Mouse (Mus musculus) embryonic facial prominence, embryonic 15.5 days (tissue): ENCODE data around the gene Rabl6. TPM values are rescaled to one million over a fixed set of nuclear protein-coding genes. Genes with fewer than 3 reads are reported as not detected.

Experiments
- ATAC-seq: fragments of 200-750 bp; cut with Nextera tagmentation; 2 replicates; pipeline ENCODE4 v1.8.0; 2017; ENCODE audit warnings: low read depth, moderate TSS enrichment; ENCODE audit not compliant: insufficient number of reproducible peaks, low FRiP score, low TSS enrichment
- H3K27ac ChIP-seq: fragments of 300-500 bp; sonication (generic); replicated peaks from 2 replicates; pipeline ENCODE4 v1.5.1; 2015; ENCODE audit warnings: mild to moderate bottlenecking, inconsistent platforms
- H3K27me3 ChIP-seq: fragments of 300-500 bp; sonication (generic); 2 replicates; pipeline ENCODE4 v1.6.1; 2015; ENCODE audit warnings: inconsistent platforms
- H3K36me3 ChIP-seq: fragments of 300-500 bp; sonication (generic); 2 replicates; pipeline ENCODE4 v1.6.1; 2015; ENCODE audit warnings: mild to moderate bottlenecking, inconsistent platforms
- H3K4me1 ChIP-seq: fragments of 300-500 bp; sonication (generic); 2 replicates; pipeline ENCODE4 v1.6.1; 2015; ENCODE audit warnings: inconsistent platforms
- H3K4me2 ChIP-seq: fragments of 300-500 bp; sonication (generic); replicated peaks from 2 replicates; pipeline ENCODE4 v1.6.1; 2015; ENCODE audit warnings: mild to moderate bottlenecking, inconsistent platforms
- H3K4me3 ChIP-seq: fragments of 300-500 bp; sonication (generic); replicated peaks from 2 replicates; pipeline ENCODE4 v1.5.1; 2015; ENCODE audit warnings: mild to moderate bottlenecking, inconsistent platforms
- H3K9ac ChIP-seq: fragments of 300-500 bp; sonication (generic); 2 replicates; pipeline ENCODE4 v1.6.1; 2015; ENCODE audit warnings: inconsistent platforms
- H3K9me3 ChIP-seq: fragments of 300-500 bp; sonication (generic); replicated peaks from 2 replicates; pipeline ENCODE4 v1.6.1; 2016; ENCODE audit warnings: inconsistent platforms
- WGBS: fragments of 180-500 bp; shearing (Covaris S2); methylation state at CpG from one replicate; pipeline ENCODE4 v1.1.7; 2015; 5-methylcytosine and 5-hydroxymethylcytosine counted together
- polyA plus RNA-seq: library from polyadenylated mRNA; unstranded; fragments of >200 nt; fragmentation: Nextera tagmentation; extraction: Ambion mirVana; gene quantifications from 2 replicates; pipeline ENCODE4 v1.2.1, GENCODE M21; 2015

Rabl6 gene
- polyA plus RNA-seq, 1 experiment from 2014 or later: 83.3 TPM

DNA sequence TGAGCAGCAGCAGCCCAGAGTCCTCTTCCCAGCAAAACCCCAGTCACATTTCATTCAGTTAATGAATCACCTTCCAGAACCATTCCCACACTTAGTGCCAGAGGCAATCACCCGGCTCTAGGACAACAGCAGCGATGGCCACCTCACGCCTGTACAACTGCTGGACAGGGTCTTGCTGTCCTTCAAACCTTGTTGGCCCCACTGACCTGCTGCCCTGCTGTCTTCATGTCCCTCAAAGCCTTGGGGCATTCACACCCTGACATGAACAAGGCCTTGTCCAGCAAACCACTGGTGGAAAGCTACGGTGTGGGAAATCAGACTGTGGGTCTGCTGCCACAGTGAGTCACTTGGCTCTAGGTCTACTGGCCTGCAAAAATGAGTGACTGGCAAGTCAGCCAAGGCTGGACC is 67.8 kb downstream of the Rabl6 start:
- Histone ChIP-seq H3K27me3 (no peaks in the 10 kb centered on the region), H3K9me3 (no peaks in the 10 kb centered on the region), H3K9ac (no peak overlapping the region), H3K36me3 (peaks cover 30% of the 10 kb centered on the region), H3K27ac (no peak overlapping the region), H3K4me3 (no peak overlapping the region), H3K4me1 (0 out of 2 replicates have a peak, but pooled peaks cover 4% of the 10 kb centered on the region), H3K4me2 (no peak overlapping the region)
- 96% methylated on average over 4 of the region's 4 CpGs for WGBS
- no peak for ATAC-seq

DNA sequence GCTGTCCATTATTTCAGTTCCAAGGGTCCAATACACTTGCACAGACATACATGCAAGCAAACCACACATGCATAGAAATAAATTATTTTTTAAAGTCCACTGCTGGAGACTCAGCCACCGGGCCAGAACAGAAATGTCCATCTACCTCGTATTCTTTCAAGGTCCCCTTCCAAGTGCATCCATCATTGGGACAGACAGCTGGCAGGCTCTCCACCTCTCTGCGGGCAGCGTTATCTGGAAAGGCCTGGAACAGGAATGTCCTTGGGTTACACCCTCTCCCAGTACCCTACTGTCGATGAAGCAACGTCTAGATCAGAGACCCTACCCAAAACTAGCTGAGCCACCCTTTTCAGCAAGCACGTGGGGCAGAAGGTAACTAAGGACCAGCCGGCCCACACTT is 71.8 kb downstream of the Rabl6 start:
- no peak overlapping the region for H3K4me2 ChIP-seq
- ATAC-seq: no peak
- no peak overlapping the region for H3K27ac ChIP-seq
- no peak overlapping the region for H3K9ac ChIP-seq
- no peaks in the 10 kb centered on the region for H3K4me1 ChIP-seq
- H3K36me3 ChIP-seq: peaks cover 61% of the 10 kb centered on the region
- H3K4me3 ChIP-seq: no peak overlapping the region
- 90% methylated on average over 8 of the region's 8 CpGs for WGBS
- H3K9me3 ChIP-seq: no peaks in the 10 kb centered on the region
- H3K27me3 ChIP-seq: no peaks in the 10 kb centered on the region

DNA sequence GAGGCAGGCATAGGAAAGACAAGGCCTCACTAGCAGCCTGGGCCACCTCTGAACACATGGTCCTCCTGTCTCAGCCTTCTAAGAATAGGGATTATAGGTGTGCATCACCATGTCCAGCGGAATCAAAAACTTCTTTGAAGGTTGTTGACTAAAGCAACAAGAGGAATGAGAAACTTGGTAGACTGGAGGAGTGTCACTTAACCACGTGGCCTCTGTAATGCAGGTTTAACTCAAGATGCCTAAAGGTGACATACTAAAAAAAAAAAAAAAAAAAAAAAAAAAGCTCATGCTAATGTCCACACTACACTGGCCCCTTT is 73.5 kb downstream of the Rabl6 start:
- Histone ChIP-seq H3K4me2 (no peak overlapping the region), H3K4me1 (no peaks in the 10 kb centered on the region), H3K27me3 (no peaks in the 10 kb centered on the region), H3K36me3 (peaks cover 78% of the 10 kb centered on the region), H3K9me3 (no peaks in the 10 kb centered on the region), H3K27ac (no peak overlapping the region), H3K4me3 (no peak overlapping the region), H3K9ac (no peak overlapping the region)
- 95% methylated on average over 2 of the region's 2 CpGs for WGBS
- ATAC-seq: no peak

DNA sequence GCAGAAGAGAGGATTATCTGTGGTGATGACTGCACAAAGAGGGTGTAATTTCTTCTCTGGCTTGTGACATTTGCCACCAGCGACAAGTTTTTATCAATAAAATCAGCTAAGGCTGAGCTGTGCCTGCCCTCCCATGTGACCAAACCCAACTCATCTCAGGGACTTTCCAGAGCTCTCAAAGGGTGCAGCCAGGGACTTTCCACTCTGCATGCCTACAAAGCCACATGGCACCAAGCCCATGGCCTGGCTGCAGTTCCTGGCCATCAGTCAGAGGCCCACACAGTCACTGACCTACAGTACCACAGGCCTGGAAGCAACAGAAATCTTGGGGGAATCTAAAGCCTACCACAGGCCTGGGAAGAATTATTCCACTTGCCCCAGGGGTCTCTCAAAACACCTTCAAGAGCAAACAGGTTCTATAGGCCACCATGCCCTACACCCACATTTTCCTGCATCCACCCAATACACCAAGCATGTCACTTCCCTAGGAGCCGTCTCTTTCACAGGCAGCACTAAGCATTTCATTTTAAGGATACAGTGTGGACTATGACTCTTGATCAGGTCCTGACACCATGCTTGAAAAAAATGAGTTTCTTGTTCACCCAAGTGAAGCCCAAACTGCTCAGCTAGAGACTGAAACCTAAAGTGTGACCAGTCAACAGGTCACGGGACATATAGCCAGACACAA is 74.0 kb downstream of the Rabl6 start:
- H3K9ac ChIP-seq: no peak overlapping the region
- no peaks in the 10 kb centered on the region for H3K27me3 ChIP-seq
- no peaks in the 10 kb centered on the region for H3K9me3 ChIP-seq
- no peak for ATAC-seq
- H3K4me1 ChIP-seq: no peaks in the 10 kb centered on the region
- H3K4me2 ChIP-seq: no peak overlapping the region
- peaks cover 82% of the 10 kb centered on the region for H3K36me3 ChIP-seq
- 74% methylated on average over 3 of the region's 3 CpGs for WGBS
- H3K27ac ChIP-seq: no peak overlapping the region
- no peak overlapping the region for H3K4me3 ChIP-seq

DNA sequence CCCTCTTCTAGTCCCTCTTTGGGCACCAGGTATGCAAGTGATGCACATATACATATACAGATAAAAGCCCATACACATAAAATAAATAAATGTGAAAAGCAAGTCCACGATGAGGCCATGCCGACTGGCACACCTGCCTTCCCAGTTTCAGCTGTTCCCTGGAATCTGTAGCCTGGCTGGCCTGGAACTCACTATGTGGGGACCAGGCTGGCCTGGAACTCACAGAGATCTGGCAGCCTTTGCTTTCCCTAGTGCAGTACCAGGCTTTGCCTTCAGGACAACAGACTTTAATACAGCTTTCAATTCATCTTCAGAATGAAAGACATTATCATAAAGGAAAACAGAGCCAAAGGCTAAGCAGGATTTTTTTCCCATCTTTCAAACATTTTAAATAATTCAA is 74.6 kb downstream of the Rabl6 start:
- H3K4me2 ChIP-seq: no peak overlapping the region
- H3K9me3 ChIP-seq: no peaks in the 10 kb centered on the region
- peaks cover 86% of the 10 kb centered on the region for H3K36me3 ChIP-seq
- H3K27me3 ChIP-seq: no peaks in the 10 kb centered on the region
- ATAC-seq: no peak
- H3K9ac ChIP-seq: no peak overlapping the region
- no peaks in the 10 kb centered on the region for H3K4me1 ChIP-seq
- H3K27ac ChIP-seq: no peak overlapping the region; the same call in 1 of the 2 replicates
- H3K4me3 ChIP-seq: no peak overlapping the region
- WGBS: 90% methylated on average over 2 of the region's 2 CpGs

Other genes with a start within 250 kb of the Rabl6 start
- gene Uap1l1, start 242.8 kb downstream of the Rabl6 start, polyA plus RNA-seq: 18.4 and 21.7 TPM in 2 replicates
- gene Sapcd2, start 236.2 kb downstream of the Rabl6 start, polyA plus RNA-seq: 29.2 and 32.8 TPM in 2 replicates
- gene Entpd2, start 212.6 kb downstream of the Rabl6 start, polyA plus RNA-seq: 7.4 and 9.0 TPM in 2 replicates
- 64.9 and 67.8 TPM in 2 replicates for gene Npdc1, start 209.2 kb downstream of the Rabl6 start, polyA plus RNA-seq
- 0.08 and 0.20 TPM in 2 replicates for gene Fut7, start 185.3 kb downstream of the Rabl6 start, polyA plus RNA-seq
- gene Abca2, start 179.8 kb downstream of the Rabl6 start, polyA plus RNA-seq: 4.0 and 4.1 TPM in 2 replicates
- 72.8 and 75.5 TPM in 2 replicates for gene Clic3, start 151.7 kb downstream of the Rabl6 start, polyA plus RNA-seq
- 48.7 and 49.1 TPM in 2 replicates for gene Paxx, start 147.4 kb downstream of the Rabl6 start, polyA plus RNA-seq
- 18.7 and 20.8 TPM in 2 replicates for gene Ptgds, start 138.5 kb downstream of the Rabl6 start, polyA plus RNA-seq
- not detected in 2 replicates for gene Lcn12, start 114.6 kb downstream of the Rabl6 start, polyA plus RNA-seq
- 81.2 and 96.3 TPM in 2 replicates for gene Fbxw5, start 107.8 kb downstream of the Rabl6 start, polyA plus RNA-seq
- 5.6 and 7.2 TPM in 2 replicates for gene C8g, start 106.8 kb downstream of the Rabl6 start, polyA plus RNA-seq
- 34.8 and 36.2 TPM in 2 replicates for gene Traf2, start 61.6 kb downstream of the Rabl6 start, polyA plus RNA-seq
- gene Edf1, start 50.7 kb downstream of the Rabl6 start, polyA plus RNA-seq: 355 and 373 TPM in 2 replicates
- 3.3 and 4.9 TPM in 2 replicates for gene Mamdc4, start 33.7 kb downstream of the Rabl6 start, polyA plus RNA-seq
- 147 and 157 TPM in 2 replicates for gene Phpt1, start 33.3 kb downstream of the Rabl6 start, polyA plus RNA-seq
- gene Ajm1, start 26.8 kb downstream of the Rabl6 start, polyA plus RNA-seq: 0.60 and 0.63 TPM in 2 replicates
- 0.29 and 0.42 TPM in 2 replicates for gene Ccdc183, start 9.2 kb upstream of the Rabl6 start, polyA plus RNA-seq
- gene Tmem141, start 13.5 kb upstream of the Rabl6 start, polyA plus RNA-seq: 28.6 and 30.5 TPM in 2 replicates
- gene Fcna, start 19.5 kb upstream of the Rabl6 start, polyA plus RNA-seq: 2.8 and 3.5 TPM in 2 replicates
- gene Lcn8, start 44.6 kb upstream of the Rabl6 start, polyA plus RNA-seq: not detected in 2 replicates
- gene Lcn5, start 49.4 kb upstream of the Rabl6 start, polyA plus RNA-seq: not detected in 2 replicates
- not detected in 2 replicates for gene Lcn6, start 68.3 kb upstream of the Rabl6 start, polyA plus RNA-seq
- gene Lcn10, start 74.2 kb upstream of the Rabl6 start, polyA plus RNA-seq: not detected in 2 replicates
- not detected in 2 replicates for gene Obp2a, start 91.5 kb upstream of the Rabl6 start, polyA plus RNA-seq
- gene Bmyc, start 98.2 kb upstream of the Rabl6 start, polyA plus RNA-seq: 91.8 and 93.2 TPM in 2 replicates
- not detected in 2 replicates for gene Obp2b, start 128.5 kb upstream of the Rabl6 start, polyA plus RNA-seq
- gene Lcn3, start 157.0 kb upstream of the Rabl6 start, polyA plus RNA-seq: not detected in 2 replicates
- gene Lcn11, start 168.5 kb upstream of the Rabl6 start, polyA plus RNA-seq: not detected in 2 replicates
- not detected in 2 replicates for gene Gm13539, start 173.7 kb upstream of the Rabl6 start, polyA plus RNA-seq
- not detected in 2 replicates for gene Glt6d1, start 207.3 kb upstream of the Rabl6 start, polyA plus RNA-seq
- not detected in 2 replicates for gene Lcn9, start 214.6 kb upstream of the Rabl6 start, polyA plus RNA-seq
- not detected in 2 replicates for gene Sohlh1, start 238.7 kb upstream of the Rabl6 start, polyA plus RNA-seq